Mouse (Mus musculus) right cerebral cortex, postnatal 10 days (tissue): ENCODE measurements around the gene Rpl23.

Experiments
- DNase-seq, 2 experiments: peaks; one replicate each; pipeline ENCODE4 v3.0.0; 2021; ENCODE audit warnings: low spot score in 2 of 2

Rpl23 gene

DNA sequence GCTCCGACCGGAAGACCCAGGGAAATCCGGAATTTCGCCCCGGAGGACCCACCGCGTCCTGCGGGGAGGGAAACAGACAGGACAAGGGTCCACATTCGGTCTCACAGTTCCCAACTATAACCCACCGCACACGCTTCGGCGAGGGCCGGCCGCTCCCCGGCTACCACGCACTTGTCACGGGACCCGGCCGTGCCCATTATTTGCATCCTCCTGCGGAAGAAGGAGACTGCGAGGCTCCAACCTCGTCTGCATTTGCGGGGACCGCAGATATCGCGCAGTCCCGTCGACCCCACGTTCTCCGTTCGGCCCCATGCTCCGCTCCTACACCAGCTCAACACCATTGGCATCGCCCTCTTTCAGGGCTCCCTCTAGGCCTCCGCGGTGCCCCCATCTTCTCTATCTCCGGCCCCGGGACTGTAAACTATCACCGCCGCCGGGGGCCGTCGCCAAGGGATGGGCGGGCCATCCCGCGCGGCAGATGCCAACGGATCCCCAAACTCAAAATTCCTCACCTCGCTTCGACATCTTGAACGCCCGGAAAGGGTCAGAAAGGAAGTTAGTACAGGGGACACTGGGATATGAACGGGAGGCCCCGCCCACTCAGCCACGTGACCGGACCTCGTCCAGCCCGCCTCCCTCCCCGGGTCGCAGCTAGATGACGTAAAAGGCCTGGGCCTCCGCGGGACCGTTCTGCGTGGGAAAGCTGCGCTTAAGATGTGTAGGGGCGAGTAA lies at the start of gene Rpl23:
Rpl23 (minus strand) TSS at position 606 of the 732 bp plus-strand sequence.
- peak; percentile 100 for DNase-seq

DNA sequence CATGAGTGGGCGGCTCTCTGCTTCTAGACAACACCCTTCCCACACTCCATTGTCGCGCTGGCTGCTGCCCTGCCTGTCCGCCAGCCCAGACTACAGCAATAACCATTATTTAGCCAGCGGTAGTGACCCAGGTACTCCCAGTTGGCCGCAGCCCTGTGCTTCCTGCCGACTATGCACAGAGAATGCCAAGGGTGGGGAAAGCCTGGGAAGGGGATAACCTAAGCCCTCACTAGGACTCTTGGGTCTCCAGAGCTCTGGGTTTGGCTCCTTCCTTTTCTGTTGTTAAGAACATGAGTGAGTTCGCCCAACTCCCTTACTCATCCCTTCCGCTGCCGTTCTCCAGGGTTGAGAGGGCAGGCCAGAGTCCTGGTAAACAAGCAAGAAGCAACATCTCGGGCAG lies 49.8 kb upstream of the Rpl23 start:
- DNase-seq = no peak

DNA sequence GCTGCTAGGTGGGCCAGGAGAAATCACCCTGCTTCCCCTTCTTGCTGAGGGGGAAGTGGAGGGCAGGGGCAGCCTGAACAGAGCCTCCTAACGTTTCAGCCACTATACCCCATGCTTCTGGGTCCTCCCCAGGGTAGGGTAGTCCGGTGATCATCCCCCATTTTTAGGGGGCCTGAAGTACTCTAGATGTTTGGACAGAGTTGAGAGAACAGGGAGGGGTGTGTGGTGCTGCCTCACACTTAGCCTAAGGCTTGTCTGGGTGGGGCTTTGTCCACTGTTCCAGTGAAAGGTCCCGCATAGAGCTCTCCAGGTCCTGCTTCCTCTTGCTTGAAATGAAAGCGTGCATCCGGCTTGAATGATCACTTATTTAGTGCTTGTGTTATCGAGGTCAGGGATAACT lies 48.3 kb upstream of the Rpl23 start:
- DNase-seq = no peak

GRCm38 (mm10) chr11:97829913-97830476 lies 47.8 kb upstream of the Rpl23 start:
- DNase-seq = no peak

- no peak for DNase-seq
Measured at GRCm38 (mm10) chr11:97829365-97829764, 47.1 kb upstream of the Rpl23 start.

- no peak for DNase-seq
Measured at GRCm38 (mm10) chr11:97827654-97828053, 45.4 kb upstream of the Rpl23 start.

DNA sequence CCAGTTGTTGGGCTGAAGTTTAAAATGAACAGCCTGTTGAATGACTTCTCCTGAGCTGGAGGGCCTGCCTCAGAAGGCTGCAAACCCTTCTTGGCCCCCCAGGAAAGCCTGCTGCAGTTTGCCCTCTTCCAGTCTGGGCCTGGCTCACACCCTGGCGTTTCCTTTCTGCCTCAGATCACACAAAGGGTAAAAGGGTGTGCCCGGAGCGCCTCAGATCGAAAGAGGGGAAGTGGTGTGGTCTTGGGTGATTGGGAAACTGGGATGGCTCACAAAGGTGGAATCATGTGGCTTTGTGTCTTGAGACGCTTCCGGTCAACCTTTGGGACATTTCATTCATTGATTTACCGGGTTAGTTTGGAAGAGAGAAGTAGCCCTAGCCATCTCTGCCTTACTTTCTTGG lies 44.2 kb upstream of the Rpl23 start:
- DNase-seq = no peak

DNA sequence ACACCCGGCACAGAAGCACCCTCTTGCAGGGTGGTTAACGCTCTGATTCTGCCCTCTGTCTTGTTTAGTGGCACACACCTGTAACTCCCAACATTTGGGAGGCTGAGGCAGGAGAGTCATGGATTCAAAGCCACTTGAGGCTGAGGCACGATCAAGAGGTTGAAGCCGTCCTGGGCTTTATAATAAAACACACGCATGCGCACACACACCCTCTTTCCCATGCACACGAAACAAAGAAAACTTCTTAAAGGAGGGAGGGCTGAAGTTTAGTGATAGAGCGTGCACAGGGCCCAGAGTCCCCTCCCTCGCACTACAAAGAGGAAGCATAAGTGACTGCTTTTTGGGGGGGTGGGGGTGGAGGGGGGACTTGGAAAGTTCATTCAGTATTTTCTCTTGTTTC lies 43.7 kb upstream of the Rpl23 start:
- DNase-seq = no peak

GRCm38 (mm10) chr11:97825295-97825694 lies 43.1 kb upstream of the Rpl23 start:
- peak in 1 of 2 experiments; percentile 51 for DNase-seq

- peak; percentile 62 to 64 for DNase-seq
Measured at GRCm38 (mm10) chr11:97824895-97825294, 42.7 kb upstream of the Rpl23 start.

- no peak for DNase-seq
Measured at GRCm38 (mm10) chr11:97824168-97824567, 41.9 kb upstream of the Rpl23 start.

DNA sequence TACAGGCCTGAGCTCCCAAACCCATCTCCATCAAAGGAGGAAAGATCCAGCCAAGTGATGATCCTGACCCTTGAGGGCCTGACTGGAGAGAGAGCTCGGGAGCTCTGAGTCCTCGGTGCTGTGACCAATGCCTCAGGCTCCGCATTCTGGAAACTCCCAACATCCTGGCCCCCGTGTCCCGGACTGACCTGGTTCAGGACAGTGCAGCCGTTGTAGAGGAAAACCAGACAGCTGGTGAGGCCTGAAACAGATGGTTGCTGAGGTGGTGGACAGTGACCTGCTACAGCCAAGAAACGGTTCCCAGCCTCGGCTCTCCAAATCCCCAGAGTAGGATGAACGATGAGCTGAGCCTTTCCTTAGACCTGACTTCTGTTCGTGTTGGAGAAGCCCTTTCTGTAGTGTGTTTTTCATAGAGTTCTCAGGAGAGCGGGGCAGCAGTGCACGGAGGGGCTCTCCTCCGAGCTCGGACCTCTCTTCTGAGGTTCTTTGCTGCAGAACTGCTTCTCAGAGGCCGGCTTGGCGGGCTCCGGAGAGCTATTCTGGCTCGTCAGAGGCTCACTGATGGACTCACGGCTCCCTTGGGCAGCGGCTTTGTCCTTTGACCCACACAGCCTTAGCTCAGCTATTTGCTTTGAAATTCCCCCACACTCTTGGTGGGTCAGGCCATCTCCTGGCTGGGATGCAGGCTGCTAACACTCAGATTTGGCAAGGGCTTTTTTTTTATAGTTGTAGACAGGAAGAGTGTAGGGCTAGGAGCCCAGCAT lies 40.8 kb upstream of the Rpl23 start:
- no peak for DNase-seq

GRCm38 (mm10) chr11:97821401-97822064 lies 39.3 kb upstream of the Rpl23 start:
- DNase-seq = no peak

- DNase-seq = no peak
Measured at GRCm38 (mm10) chr11:97820840-97821239, 38.6 kb upstream of the Rpl23 start.

DNA sequence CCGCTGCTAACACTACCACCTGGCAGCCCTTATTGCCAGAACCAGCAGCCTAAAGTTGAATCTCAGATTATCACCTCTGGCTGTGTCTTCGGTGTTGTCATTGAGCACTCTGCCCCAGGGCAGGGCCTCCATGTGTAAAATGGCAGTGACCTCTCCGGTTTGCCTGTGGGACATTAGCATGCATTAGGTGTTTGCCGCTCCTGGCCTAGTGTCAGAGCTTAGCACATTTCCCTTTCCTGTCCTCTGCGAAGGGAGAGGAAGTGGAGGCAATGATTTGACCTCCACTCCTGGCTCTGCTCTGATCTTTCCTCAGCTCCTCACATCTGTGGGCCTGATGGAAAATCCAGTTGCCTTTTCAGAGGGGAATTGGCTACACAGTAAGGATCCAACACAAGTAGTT lies 37.7 kb upstream of the Rpl23 start:
- no peak for DNase-seq

- no peak for DNase-seq
Measured at GRCm38 (mm10) chr11:97819102-97819501, 36.9 kb upstream of the Rpl23 start.

DNA sequence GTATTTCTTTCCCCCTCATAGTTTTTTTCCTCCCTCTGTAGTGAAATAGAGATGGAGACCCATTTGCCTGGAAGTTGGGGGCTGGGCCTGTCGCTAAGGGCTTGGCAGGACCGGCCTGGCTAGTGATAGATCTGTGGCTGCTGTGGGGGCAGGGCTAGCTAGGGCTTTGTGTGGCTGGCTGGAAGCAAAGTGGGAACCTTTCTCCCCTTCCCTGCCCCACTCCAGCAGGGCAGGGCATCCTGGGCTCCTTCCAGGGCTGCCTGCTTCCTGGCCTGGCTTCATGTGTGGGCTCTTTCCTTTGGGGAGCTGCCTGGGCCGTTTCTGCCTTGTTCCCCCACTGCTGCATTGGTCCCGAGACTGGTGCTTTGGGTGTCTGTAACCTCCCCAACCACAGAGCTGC lies 36.3 kb upstream of the Rpl23 start:
- DNase-seq = peak; percentile 82

DNA sequence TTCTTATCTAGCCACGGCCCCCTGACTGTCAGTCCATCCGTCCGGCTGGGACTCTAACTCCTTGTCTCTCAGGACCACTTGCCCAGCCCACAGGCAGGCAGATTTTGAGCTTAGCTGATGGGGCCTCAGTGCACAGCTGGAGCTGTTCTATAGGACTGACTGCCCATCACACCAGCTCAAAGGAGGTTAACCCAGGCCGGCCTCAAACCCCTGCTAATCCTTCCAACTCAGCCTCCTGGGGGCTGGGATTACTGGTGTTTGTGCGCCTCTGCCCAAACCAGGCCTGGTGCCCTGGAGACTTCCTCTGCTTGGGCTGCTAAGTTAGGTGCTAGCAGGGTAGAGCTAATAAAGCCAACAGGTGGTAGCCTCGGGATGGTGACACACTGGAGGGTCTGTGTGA lies 35.8 kb upstream of the Rpl23 start:
- DNase-seq = no peak

- no peak for DNase-seq
Measured at GRCm38 (mm10) chr11:97817379-97817778, 35.1 kb upstream of the Rpl23 start.

DNA sequence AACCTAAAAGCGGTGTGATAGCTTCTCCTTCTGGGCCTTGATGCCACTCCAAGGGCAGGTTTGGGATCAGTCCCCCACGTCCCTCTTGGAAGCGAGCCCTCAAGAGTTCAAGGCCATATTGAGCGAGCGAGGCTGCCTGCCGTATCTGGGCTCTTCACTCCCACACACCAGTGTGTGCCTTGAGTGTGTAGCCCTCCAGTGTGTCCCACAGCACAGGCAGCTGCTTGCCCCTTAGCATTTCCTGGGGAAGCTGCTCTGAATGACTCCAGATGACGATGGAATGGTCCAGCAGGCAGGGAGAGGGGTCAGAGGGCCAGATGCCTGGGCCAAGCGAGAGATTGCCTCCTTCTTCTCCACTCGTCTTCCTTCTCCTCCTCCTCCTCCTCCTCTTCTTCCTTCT lies 34.7 kb upstream of the Rpl23 start:
- DNase-seq = no peak

DNA sequence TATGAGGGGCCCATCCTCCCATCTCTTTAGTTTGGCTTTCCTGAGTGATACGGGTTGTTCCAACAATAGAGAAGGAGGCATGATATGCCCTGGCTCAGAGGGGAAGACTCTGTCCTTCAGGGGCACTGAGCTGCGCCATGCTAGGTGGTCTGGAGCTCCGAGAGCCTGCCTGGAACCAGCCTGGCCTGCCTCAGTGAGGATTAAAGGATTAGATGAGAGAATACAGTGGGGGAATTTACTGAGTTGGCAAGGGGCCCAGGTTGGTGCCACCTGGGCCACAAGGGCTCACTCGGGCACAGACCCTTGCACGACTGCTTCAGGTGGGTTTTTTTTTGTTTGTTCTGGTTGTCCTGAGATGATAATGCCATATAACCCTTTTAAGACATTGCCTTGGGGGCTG lies 33.9 kb upstream of the Rpl23 start:
- DNase-seq = no peak

- no peak for DNase-seq
Measured at GRCm38 (mm10) chr11:97815736-97816135, 33.5 kb upstream of the Rpl23 start.
